Mouse (Mus musculus): ENCODE results near the gene Hmg20a.
"Not testable (repeated sequence)": the region's sequence is repeated elsewhere in the genome, so short reads cannot be mapped to it uniquely, and the experiment has no call there.

Gene Hmg20a

DNA sequence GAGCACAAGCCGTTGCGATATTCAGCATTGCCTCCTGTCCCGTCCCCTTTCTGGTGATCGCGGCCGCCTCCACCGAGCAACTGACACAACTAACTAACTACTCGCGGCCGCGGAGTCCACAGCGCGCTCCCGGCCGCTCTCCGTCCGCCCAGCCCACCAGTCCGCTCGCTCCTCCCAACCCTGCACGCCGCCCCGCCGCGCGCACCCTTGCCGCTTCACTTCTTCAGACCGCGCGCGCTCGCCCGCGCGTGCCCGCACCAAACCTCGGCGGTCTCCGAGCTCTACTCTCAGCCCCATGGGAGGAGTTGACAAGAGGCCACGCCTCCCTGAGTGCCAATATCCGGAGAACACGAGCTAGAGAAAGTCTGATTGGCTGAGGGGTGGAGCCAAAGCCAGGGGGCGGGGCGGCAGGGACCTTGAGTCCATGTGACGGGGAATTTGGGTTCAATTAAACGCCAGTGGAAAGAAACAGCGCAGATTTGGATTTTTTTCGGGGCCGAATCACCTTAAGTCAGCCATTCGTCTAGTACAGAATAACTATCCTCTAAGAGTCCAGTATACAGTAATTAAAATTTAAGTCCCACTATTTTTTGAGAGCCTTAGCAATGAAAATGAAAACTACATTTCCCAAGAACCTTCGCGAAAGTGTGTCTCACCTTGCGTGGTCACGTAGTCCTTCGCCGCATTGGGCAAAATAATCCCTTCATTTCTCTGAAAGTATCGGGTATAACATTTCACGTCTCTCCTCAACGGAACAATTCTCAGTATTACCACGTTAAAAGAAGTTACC is at the start of gene Hmg20a, which contains the start of gene Peak1:
Hmg20a (plus strand) TSS at position 662 of the 790 bp plus-strand sequence.
Peak1 (minus strand) TSS at position 120 of the 790 bp plus-strand sequence.
- DNase-seq, result peak; percentile 100

DNA sequence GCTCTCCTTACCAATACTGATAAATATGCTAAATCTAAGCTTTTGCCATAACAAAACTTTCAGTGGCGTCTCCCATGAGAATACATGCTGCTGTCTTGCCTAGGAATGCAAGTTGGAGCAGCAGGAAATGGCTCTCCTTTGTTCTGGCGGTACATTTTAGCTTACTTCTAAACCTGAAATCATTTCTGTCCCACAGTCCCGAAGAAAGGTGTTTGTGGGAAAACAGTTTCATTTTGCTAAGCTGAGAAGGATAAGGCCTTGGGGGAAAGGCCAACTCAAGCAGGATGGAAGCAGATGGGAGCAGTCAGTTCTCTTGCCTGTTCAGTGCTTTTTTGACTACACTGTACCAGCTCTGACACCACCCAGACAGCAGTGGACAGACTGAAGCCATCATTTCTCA is 49.6 kb upstream of the Hmg20a start:
- no peak for DNase-seq

DNA sequence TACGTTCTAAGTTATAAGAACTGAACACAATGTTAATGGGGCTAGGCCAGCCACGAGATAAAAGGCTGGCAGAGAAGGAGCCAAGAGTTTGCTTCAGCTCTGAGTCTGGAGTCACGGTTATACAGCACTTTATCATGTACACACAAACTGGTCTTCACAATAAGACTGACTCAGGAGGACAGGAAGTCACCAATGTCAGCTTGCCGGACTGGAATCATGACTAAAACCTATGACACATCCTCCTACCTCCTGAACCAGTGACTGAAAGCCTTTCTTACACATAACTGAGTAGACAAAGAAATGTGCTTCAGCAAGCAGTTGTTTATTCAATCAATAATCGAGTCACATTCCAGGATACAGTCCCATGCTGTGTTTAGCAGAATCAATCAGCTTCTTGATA is 47.7 kb upstream of the Hmg20a start:
- DNase-seq, result no peak

DNA sequence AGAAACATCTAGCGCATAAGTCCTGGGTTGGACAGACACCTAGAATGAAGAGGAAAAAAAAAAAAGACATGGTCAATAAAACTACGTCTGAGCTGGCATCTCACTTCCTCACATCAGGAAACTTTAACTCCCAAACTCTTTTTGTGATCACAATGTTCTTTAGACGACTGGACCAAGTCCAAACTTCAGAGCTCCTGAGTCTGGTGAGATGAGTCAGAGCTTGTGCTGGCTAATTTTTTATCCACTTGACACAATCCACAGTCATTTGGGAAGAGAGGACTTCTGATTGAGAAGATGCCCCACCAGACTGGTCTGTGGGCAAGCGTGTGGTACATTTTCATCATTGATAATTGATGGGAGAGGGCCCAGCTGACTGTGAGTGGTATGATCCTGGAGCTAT is 44.0 kb upstream of the Hmg20a start:
- peak; percentile 26 for DNase-seq

DNA sequence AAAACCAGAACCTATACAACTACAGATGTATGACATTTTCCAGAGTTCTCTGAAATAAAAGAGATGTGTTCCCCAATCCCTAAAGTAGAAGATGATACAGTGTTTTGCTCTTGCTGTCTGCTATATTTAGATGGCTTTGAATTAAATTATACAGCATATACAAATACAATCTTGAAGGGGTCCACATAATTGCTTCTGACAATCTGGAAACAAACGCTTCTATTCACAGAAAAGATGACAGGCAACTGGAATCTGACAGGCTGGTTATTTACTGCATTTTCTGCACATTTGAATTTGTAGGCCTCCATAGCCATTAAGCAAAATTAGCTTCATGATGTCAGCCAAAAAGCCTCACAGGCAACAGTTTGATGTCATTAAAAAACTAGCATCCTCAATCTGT is 35.6 kb upstream of the Hmg20a start:
- DNase-seq, result no peak

DNA sequence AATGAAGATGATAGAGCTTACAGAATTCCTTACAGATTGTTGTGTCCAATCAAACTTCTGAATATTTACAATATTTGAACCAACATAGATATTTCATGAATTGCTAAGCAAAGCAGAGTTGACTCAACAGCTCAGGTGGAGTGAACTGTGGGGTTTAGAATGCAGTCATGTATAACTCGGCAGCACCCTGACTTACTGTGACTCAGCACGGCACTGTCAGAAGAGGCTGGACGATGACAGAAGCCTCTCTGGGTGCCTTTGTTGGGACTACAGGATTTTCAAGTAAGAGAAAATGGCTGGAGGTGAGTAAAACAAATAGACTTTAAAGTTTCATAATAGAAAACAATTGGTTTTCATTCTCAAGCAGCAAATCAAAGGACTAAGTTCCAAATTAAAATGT is 25.6 kb upstream of the Hmg20a start:
- DNase-seq, result no peak

DNA sequence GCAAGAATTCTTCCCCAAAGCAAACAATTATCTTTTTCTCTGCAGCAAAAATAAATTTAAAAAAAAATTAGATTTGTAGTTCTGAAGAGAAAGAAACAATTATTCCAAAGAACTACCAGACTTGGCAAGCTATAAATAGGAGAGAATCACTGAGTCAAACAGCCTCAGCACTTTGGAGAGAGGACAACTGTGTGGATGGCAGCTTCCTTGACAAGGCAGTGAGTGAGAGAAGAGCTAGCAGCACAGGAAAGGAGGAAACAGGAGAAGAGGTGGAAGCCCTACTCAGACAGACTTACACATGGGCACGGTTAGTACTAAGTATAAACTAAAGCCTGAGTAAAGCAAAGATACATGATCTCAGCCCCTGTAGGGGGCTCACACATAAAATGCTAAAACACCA is 22.1 kb upstream of the Hmg20a start:
- no peak for DNase-seq

DNA sequence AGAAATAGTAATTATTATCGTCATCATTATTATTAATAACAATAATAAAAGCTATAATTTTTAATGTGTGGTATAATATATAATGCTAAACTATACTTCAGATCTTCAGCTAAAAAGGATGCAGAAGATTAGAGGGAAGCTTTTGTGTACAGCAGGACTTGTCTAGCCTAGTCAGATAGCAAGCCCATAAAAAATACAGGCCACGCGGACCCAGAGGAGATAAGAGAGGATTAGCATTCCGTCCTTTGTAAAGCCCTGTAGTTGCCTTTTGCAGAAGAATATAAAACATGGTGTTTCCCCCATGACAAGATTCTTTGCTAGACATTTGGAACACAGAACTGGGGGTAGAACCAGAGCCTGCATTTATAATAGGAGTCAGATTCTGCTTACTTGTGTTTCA is 13.8 kb upstream of the Hmg20a start:
- no peak for DNase-seq

DNA sequence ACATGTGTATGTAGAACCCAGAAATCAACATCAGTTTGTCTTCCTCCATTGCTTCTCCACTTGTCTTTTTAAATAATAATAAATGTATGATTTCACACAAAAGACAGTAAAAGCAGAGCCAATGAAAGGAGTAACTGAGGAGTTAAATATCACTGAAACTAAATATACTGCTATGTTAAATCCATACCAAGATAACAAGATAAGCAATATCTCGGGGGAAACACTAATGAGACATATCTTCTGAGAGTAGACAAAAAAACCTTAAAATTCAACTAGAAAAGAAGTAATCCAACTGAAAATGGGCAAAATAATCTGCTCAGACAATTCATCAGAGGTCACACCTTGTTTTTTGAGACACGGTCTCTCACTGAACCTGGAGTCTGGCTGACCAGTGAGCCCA is 8.5 kb upstream of the Hmg20a start:
- no peak for DNase-seq

DNA sequence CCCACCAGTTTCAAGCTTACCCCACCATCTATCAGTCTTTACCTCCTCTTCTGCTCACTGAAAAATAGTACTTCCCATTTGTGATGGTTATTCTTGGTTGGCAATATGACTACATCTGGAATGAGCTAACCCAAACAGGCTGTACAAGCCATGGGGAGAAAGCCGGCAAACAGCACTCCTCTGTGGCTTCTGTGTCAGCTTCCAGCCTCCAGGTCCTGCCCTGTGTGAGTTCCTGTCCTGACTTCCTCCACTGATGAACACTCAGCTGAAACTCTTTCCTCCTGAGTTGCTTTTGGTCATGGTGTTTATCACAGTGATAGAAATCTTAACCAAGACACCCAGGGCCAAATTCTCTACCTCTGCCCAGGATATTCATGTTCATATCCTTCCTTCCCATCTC is 5.7 kb upstream of the Hmg20a start:
- no peak for DNase-seq

DNA sequence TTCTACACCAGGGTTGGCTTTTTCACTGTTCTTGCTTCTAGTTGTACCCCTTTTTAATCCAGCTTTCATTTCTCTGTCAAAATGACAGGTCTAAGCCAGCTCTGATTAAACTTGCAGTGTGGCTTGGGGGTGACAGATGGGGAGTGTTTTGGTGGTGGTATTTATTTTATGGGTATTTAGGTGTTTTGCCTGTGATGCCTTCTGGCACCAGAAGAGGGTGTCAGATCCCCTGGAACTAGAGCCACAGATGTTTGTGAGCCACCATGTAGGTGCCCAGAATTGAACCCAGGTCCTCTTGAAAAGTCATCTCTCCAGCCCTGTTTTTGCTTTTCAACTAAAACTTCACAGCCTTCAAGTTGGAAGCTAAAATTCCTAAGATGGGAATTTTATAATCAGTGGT is 4.1 kb upstream of the Hmg20a start:
- no peak for DNase-seq

DNA sequence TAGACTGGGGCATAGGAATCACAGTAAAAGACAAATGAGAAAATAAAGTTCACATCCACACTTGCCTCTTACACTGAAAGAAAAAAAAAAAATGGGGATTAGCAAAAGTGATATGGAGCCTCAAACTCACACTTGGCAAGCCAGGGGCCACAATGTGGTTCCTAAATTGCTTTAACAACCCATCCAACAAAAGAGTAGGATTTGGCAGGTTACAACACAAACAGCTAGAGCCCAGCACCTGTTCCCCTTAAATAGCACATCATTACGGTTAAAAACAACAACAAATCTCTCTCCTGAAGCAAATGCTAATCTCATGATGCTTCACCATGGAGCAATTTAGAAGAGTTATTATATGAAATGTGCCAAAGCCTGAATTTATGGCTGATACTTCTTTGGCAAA is 3.0 kb upstream of the Hmg20a start:
- peak; percentile 64 for DNase-seq

DNA sequence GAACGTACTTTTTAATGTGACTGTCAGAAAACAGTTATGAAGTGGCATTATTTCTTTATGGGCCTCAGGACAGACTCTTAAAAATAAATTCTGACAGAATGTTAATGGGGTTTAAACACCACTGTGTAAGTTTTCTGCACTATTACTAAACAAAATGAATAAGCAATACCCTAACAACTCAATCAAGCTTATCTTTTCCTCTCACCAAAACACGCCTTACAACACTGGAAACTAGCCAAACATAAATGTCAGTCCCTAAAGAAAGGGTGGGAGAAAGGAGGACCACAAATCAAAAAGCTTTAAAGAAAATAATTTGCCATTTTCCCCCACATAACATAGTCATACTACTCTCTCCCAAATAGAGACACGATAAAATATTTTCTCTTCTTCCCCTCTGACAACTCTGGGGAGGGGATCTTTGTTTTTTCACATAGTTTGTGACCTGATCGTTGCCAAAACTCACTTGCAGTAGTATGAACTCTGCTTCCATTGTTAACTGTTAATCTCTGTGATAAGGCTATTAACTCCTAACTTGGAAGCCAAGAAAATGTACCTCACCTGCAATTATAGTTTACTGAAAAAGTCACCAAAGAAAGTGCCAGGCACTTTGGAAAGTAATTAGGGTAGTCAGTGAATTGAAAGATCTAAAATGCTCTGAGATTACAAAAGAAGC is 2.3 kb upstream of the Hmg20a start:
- no peak for DNase-seq

DNA sequence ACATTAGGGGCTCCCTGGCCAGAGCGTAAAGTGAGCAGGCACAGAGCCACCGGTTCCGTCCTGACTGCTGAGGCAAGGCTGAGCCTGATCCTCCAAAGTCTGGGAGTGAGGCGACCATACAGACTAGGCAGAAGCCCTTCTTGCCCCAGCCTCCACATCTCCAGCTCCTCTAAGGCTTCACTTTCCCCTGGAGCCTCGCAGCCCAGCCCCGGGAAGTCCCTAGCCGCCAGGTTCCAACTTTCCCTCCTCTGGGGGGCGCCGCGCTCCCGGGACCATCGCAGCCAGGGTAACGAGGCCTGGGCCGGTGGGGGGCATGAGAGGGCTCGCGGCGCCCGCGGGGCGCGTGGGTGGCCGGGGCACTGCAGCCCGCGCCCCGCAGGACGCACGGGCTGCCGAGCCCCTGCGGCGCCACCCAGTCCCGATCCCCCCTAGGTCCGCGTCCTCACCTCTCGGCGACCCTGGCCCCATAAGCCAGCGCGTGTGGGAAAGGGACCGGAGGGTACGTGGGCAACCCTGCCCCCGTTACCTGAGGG is 928 bp upstream of the Hmg20a start:
- DNase-seq, result peak; percentile 82

DNA sequence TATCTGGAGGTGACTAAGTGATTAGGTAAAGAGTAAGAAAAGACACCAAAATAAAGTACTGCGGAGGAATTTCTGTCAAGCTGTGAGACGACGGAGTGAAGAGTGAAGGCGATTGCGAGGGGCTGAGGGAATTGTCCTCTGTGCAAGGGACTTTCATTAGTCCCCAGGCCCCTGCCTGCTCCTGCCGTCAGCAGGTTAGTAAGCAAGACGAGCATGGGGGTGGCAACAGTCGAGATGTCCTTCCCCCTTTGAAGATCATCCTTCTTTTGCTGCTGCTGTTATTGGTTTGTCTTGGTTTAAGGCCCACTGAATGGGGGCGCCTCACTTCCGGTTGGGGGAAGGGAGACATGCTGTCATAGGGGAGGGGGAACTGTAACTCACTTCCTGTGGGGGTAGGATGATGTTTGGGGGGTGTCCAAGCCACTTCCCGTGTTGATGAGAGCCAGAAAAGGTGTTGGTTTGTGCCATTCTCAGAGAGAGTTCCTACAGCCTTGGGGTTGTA is 380 bp downstream of the Hmg20a start:
- DNase-seq, result peak; percentile 71

DNA sequence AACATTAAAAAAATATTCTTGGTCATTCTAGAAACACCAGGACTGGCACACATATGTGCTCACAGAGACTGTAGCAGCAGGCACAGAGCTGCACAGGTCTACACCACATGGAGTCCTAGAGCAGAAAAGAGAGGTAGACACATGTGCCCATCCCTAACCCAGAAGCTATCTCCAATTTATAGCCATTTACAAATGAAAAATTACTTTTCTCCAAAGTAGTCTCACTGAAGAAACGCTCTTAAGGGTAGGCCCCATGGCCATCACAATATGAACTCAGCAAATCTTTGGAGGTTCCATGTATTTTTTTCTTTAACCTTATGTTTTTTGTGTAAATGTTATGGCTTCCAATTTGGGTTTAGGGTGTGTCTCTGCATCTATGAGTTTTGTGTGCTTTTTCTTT is 1.8 kb downstream of the Hmg20a start:
- no peak for DNase-seq

DNA sequence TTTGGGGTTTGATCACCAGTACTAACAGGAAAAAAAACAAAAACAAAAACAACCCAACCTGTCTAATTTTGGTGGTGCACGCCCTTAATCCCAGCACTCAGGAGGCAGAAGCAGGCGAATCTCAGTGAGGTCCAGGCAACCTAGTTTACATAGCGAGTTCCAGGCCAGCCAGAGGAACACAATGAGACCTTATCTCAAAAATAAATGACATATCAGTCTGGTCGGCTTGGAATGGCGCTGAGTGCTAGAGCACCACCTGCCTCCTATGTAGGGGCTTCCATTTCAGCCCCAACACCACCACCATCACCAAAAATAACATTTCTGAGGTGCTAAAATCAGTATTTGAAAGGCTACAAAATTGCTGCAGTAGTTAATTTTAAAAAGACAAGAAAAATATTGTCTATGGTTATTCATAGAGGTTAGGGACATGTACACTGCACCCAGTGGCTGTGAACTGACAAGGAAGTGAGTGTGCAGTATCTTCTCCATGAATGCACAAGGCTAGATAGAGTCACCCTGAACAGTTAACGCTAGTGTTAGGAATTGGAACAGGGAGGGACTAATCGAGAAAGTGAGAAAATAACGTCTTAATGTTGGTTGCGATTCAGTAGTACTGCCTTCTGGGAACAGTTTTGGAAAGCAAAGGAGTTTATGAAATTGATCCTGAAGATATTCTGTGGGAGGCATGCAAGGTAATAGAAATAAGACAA is 2.6 kb downstream of the Hmg20a start:
- no peak for DNase-seq

DNA sequence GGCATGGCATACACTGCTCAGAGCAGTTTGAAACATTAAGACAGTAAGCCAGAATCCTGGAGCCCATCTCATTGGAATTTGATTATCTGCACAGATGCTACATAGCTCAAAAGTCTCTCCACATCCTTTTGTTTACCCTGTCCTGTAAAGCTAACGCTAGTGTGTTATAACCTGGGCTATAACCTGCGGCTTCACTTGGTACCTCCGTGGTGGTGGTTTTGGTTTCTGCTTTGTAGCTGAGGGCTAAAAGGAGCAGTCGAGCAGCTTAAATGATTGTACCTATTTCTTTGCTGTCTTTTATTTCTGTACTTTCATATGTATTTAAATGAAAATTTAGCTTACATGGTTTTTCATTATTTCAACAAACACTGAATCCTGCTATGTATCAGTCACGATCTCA is 3.6 kb downstream of the Hmg20a start:
- no peak for DNase-seq

DNA sequence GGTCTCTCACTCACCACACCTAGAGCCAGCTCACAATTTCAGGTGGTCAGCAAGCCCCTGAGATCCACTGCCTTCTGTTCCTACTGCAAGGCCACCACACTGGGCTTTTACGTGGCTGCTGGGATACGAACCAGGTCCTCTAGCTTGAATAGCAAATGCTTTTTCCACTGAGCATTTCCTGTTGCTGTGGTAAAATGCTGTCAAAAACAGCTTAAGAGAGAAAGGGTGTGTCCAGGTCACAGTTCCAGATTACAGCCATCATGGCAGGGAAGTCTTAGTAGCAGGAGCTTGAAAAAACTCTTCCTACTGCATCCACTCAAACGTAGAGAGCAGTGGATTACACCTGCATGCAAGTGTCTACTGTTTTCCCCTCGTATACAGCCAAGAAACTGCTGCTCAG is 6.5 kb downstream of the Hmg20a start:
- DNase-seq, result no peak

DNA sequence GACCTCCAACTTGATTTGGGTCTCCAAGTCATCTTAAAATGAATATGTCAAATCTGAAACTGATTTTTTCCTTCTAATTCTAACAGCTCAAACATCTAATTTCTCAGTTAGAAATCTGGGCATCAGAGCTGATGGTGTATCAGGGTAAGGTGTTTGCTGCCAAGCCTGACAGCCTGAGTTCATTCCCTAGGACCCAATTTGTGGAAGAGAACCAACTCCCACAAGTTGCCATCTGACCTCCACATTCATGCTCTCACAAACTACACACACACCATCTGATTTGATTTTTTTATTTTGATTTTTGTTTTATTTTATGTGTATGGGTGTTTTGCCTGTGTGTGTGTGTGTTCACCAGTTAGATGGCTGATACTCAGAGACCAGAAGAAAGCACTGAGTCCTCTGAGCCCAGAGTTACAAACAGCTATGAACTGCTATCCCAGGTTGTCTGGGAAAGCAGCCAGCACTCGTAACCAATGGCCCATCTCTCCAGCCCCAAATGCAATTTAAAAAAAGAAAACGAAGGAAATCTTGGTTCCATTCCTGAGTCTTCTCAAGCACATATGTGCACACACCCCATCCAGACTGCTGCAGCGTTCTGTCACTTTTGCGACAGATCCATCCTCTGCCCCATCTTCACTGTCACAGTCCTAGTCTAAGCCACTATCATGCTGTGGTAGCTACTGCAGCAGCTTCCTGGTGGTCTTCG is 17.6 kb downstream of the Hmg20a start:
- DNase-seq, result peak; percentile 47

DNA sequence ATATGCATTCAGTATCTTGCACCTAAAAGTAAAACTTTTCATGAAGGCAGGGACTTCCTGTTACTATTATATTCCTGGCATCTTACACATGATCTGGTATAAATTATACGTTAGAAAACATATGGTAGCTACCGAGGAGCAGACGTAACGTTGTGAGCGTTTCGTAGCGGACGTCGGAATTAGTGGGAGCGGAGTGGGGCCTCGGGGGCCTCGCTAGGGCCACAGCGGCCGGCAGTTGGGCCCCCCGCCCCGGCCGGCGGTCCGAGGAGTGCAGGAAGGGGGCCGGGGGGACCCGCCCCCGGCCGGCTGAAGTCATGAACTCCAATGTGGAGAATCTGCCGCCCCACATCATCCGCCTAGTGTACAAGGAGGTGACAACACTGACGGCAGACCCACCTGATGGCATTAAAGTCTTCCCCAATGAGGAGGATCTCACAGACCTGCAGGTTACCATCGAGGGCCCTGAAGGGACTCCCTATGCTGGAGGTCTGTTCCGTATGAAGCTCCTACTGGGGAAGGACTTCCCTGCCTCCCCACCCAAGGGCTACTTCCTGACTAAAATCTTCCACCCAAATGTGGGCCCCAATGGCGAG is 19.0 kb downstream of the Hmg20a start:
- DNase-seq, result not testable (repeated sequence)

DNA sequence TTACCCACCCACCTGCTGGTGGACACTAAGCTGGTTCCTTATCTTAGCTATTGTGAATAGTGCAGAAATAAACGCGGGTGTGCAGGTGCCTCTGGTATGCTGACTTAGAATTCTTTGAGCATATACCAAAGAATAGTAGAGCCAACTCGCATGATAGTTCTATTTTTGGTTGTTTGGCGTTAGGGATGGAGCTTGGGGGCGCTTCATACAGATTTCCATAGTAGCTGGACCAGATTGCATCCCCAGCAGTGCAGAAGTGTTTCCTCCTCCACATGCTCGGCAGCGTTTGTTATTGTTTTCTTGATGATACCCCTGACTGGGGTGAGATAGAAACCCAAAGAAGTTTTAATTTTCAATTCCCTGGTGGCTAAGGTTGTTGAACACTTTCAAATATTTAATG is 21.3 kb downstream of the Hmg20a start:
- no peak for DNase-seq

All from cerebellum, adult 8-10 months (tissue).